Mouse (Mus musculus) lung, embryonic 16.5 days (tissue): ENCODE measurements around the gene Clk2. TPM values are rescaled to one million over a fixed set of nuclear protein-coding genes. Genes with fewer than 3 reads are reported as not detected.
A peak's percentile ranks its signal among the peaks of the same experiment; 100 is the strongest.
"Not testable (repeated sequence)": the region's sequence is repeated elsewhere in the genome, so short reads cannot be mapped to it uniquely, and the experiment has no call there.

Experiments used
- ATAC-seq: fragments of 200-750 bp; cut with Nextera tagmentation; 2 replicates; pipeline ENCODE4 v1.8.0; 2017; ENCODE audit warnings: low read depth, mild to moderate bottlenecking, moderate library complexity
- H3K27ac ChIP-seq: fragments of 300-500 bp; sonication (generic); 2 replicates; pipeline ENCODE4 v1.5.1; 2014; ENCODE audit warnings: mild to moderate bottlenecking, control low read depth, low read length
- H3K27me3 ChIP-seq: fragments of 300-500 bp; sonication (generic); 2 replicates; pipeline ENCODE4 v1.6.1; 2014; ENCODE audit warnings: low read depth, low read length, mixed read lengths; ENCODE audit not compliant: control insufficient read depth, insufficient read depth
- H3K36me3 ChIP-seq: fragments of 300-500 bp; sonication (generic); 2 replicates; pipeline ENCODE4 v1.6.1; 2014; ENCODE audit warnings: low read length; ENCODE audit not compliant: control insufficient read depth, insufficient read depth
- H3K4me1 ChIP-seq: fragments of 300-500 bp; sonication (generic); replicated peaks from 2 replicates; pipeline ENCODE4 v1.6.1; 2014; ENCODE audit warnings: low read length, mixed read lengths; ENCODE audit not compliant: control insufficient read depth, insufficient read depth
- H3K4me2 ChIP-seq: fragments of 300-500 bp; sonication (generic); 2 replicates; pipeline ENCODE4 v1.6.1; 2014; ENCODE audit warnings: low read depth, low read length, control low read depth
- H3K4me3 ChIP-seq: fragments of 300-500 bp; sonication (generic); 2 replicates; pipeline ENCODE4 v1.5.1; 2014; ENCODE audit warnings: mild to moderate bottlenecking, low read length, control low read depth
- H3K9ac ChIP-seq: fragments of 300-500 bp; sonication (generic); 2 replicates; pipeline ENCODE4 v1.6.1; 2014; ENCODE audit warnings: low read length, control low read depth
- H3K9me3 ChIP-seq: fragments of 300-500 bp; sonication (generic); 2 replicates; pipeline ENCODE4 v1.6.1; 2016; ENCODE audit warnings: low read length; ENCODE audit not compliant: control insufficient read depth
- WGBS: fragments of 180-500 bp; shearing (Covaris S2); extraction: QIAGEN DNeasy Blood & Tissue Kit; methylation state at CpG from one replicate; pipeline ENCODE4 v1.1.7; 2014; 5-methylcytosine and 5-hydroxymethylcytosine counted together
- polyA plus RNA-seq: library from polyadenylated mRNA; unstranded; fragments of >200 nt; fragmentation: Nextera tagmentation; extraction: Ambion mirVana; gene quantifications from 2 replicates; pipeline ENCODE4 v1.2.1, GENCODE M21; 2015

Gene Clk2
- polyA plus RNA-seq, 1 experiment from 2014 or later, result 22.7 TPM

- no peak overlapping the region for H3K4me2 ChIP-seq
- peaks cover 12% of the 10 kb centered on the region for H3K4me1 ChIP-seq
- H3K36me3 ChIP-seq, result no peaks in the 10 kb centered on the region
- no peak overlapping the region for H3K27ac ChIP-seq
- 83% methylated on average over 8 of the region's 8 CpGs for whole genome bisulfite sequencing
- peaks cover 2% of the 10 kb centered on the region; the same call in 1 of the 2 replicates for H3K27me3 ChIP-seq
- H3K4me3 ChIP-seq, result no peak overlapping the region
- no peaks in the 10 kb centered on the region for H3K9me3 ChIP-seq
- no peak overlapping the region for H3K9ac ChIP-seq
- no peak for ATAC-seq
Measured at GRCm38 (mm10) chr3:89156951-89157350, 7.6 kb upstream of the Clk2 start.

- 16% methylated on average over 7 of the region's 7 CpGs for WGBS
- no peak overlapping the region for H3K27ac ChIP-seq
- no peak overlapping the region for H3K4me3 ChIP-seq
- no peaks in the 10 kb centered on the region for H3K9me3 ChIP-seq
- peaks cover 12% of the 10 kb centered on the region for H3K4me1 ChIP-seq
- no peak for ATAC-seq
- H3K27me3 ChIP-seq, result peaks cover 2% of the 10 kb centered on the region; the same call in 1 of the 2 replicates
- no peak overlapping the region for H3K9ac ChIP-seq
- no peak overlapping the region for H3K4me2 ChIP-seq
- no peaks in the 10 kb centered on the region for H3K36me3 ChIP-seq
Measured at GRCm38 (mm10) chr3:89158651-89159050, 5.9 kb upstream of the Clk2 start.

GRCm38 (mm10) chr3:89159211-89159610 is 5.4 kb upstream of the Clk2 start:
- Histone ChIP-seq H3K4me3 (peak overlapping the region; percentile 64), H3K9ac (no peak overlapping the region), H3K4me1 (peaks cover 16% of the 10 kb centered on the region), H3K27me3 (peaks cover 2% of the 10 kb centered on the region; the same call in 1 of the 2 replicates), H3K27ac (no peak overlapping the region), H3K4me2 (peak overlapping the region; percentile 99), H3K36me3 (no peaks in the 10 kb centered on the region), H3K9me3 (no peaks in the 10 kb centered on the region)
- 2% methylated on average over 13 of the region's 13 CpGs for WGBS
- peak; percentile 44; the same call in 1 of the 2 replicates for ATAC-seq

- H3K4me2 ChIP-seq, result peak within 1 kb of the TSS; percentile 99
- no peaks in the 10 kb centered on the region for H3K36me3 ChIP-seq
- H3K9me3 ChIP-seq, result no peaks in the 10 kb centered on the region
- ATAC-seq, result peak; percentile 75
- whole genome bisulfite sequencing, result under 1% methylated on average over 37 of the region's 66 CpGs
- H3K4me1 ChIP-seq, result peaks cover 16% of the 10 kb centered on the region
- H3K9ac ChIP-seq, result peak within 1 kb of the TSS; percentile 62
- peaks cover 2% of the 10 kb centered on the region; the same call in 1 of the 2 replicates for H3K27me3 ChIP-seq
- H3K4me3 ChIP-seq, result peak within 1 kb of the TSS; percentile 64
- H3K27ac ChIP-seq, result no peak within 1 kb of the TSS
Measured at GRCm38 (mm10) chr3:89159616-89160344, 4.8 kb upstream of the Clk2 start, which contains the start of gene Hcn3. Gene Hcn3 (minus strand): TSS chr3:89160196.

GRCm38 (mm10) chr3:89161207-89161606 is 3.4 kb upstream of the Clk2 start:
- ATAC-seq, H3K4me2 ChIP-seq, H3K4me3 ChIP-seq, H3K27me3 ChIP-seq, H3K27ac ChIP-seq, H3K9me3 ChIP-seq, H3K36me3 ChIP-seq, H3K9ac ChIP-seq: not testable (repeated sequence)
- H3K4me1 ChIP-seq, result peaks cover 25% of the 10 kb centered on the region

- Histone ChIP-seq H3K9ac (no peak overlapping the region), H3K4me3 (no peak overlapping the region), H3K4me1 (peaks cover 28% of the 10 kb centered on the region), H3K27ac (no peak overlapping the region), H3K4me2 (no peak overlapping the region), H3K36me3 (no peaks in the 10 kb centered on the region), H3K9me3 (no peaks in the 10 kb centered on the region), H3K27me3 (peaks cover 2% of the 10 kb centered on the region; the same call in 1 of the 2 replicates)
- ATAC-seq, result no peak
- 63% methylated on average over 4 of the region's 4 CpGs for WGBS
Measured at GRCm38 (mm10) chr3:89161786-89162185, 2.8 kb upstream of the Clk2 start.

- H3K9me3 ChIP-seq, result no peaks in the 10 kb centered on the region
- 0 out of 2 replicates have a peak, but pooled peaks cover 2% of the 10 kb centered on the region for H3K36me3 ChIP-seq
- H3K27ac ChIP-seq, result no peak overlapping the region
- no peak overlapping the region for H3K4me3 ChIP-seq
- 76% methylated on average over 1 of the region's 1 CpGs for WGBS
- ATAC-seq, result no peak
- H3K9ac ChIP-seq, result no peak overlapping the region
- peaks cover 28% of the 10 kb centered on the region for H3K4me1 ChIP-seq
- peaks cover 2% of the 10 kb centered on the region; the same call in 1 of the 2 replicates for H3K27me3 ChIP-seq
- no peak overlapping the region for H3K4me2 ChIP-seq
Measured at GRCm38 (mm10) chr3:89163123-89163522, 1.5 kb upstream of the Clk2 start.

- Histone ChIP-seq H3K27me3 (peaks cover under 1% of the 10 kb centered on the region; the same call in 1 of the 2 replicates), H3K4me3 (peak overlapping the region; percentile 87), H3K9ac (peak overlapping the region; percentile 99), H3K4me1 (peaks cover 28% of the 10 kb centered on the region), H3K27ac (no peak overlapping the region), H3K36me3 (peaks cover 7% of the 10 kb centered on the region), H3K9me3 (no peaks in the 10 kb centered on the region), H3K4me2 (peak overlapping the region; percentile 71)
- ATAC-seq, result no peak
- WGBS, result 68% methylated on average over 5 of the region's 5 CpGs
Measured at GRCm38 (mm10) chr3:89163643-89164245, 851 bp upstream of the Clk2 start.

GRCm38 (mm10) chr3:89165268-89165870 is 774 bp downstream of the Clk2 start:
- peak overlapping the region; percentile 99 for H3K9ac ChIP-seq
- no peaks in the 10 kb centered on the region for H3K27me3 ChIP-seq
- peaks cover 23% of the 10 kb centered on the region for H3K36me3 ChIP-seq
- 12% methylated on average over 12 of the region's 12 CpGs for WGBS
- no peak for ATAC-seq
- H3K4me1 ChIP-seq, result peaks cover 17% of the 10 kb centered on the region
- peak overlapping the region; percentile 87 for H3K4me3 ChIP-seq
- H3K4me2 ChIP-seq, result peak overlapping the region; percentile 71
- peak overlapping the region; percentile 97 for H3K27ac ChIP-seq
- no peaks in the 10 kb centered on the region for H3K9me3 ChIP-seq
